Mouse (Mus musculus): Measurements from ENCODE around the gene Tsga10.
"Not testable (repeated sequence)": the region's sequence is repeated elsewhere in the genome, so short reads cannot be mapped to it uniquely, and the experiment has no call there.

Gene Tsga10

DNA sequence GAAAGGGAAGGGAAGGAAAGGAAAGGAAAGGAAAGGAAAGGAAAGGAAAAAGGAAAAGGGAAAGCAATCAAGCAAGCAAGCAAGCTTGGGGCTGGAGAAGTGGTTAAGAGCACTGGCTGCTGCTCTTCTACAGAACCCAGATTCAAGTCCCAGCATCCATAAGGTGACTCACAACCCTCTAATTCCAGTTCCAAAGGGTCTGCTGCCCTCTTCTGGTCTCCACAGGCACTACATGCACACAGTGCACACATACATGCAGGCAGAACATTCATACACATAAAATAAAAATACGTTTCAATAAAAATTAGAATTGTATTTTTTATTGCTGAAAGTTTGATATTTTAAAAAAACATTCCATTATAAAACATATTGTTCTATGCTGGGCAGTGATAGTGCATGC is 827 bp upstream of the Tsga10 start:
- in situ Hi-C loops (cut with MboI; ENCODE audit: low pct_unique_long_range_greater_than_20kb in 1 of 2, low sequenced_read_pairs in 2 of 2, unreplicated experiment in 1 of 2): loop anchor here in 1 of 2 experiments (10.0 kb wide), 1 partner anchor 182 kb away; no protein-coding TSS in a partner anchor

DNA sequence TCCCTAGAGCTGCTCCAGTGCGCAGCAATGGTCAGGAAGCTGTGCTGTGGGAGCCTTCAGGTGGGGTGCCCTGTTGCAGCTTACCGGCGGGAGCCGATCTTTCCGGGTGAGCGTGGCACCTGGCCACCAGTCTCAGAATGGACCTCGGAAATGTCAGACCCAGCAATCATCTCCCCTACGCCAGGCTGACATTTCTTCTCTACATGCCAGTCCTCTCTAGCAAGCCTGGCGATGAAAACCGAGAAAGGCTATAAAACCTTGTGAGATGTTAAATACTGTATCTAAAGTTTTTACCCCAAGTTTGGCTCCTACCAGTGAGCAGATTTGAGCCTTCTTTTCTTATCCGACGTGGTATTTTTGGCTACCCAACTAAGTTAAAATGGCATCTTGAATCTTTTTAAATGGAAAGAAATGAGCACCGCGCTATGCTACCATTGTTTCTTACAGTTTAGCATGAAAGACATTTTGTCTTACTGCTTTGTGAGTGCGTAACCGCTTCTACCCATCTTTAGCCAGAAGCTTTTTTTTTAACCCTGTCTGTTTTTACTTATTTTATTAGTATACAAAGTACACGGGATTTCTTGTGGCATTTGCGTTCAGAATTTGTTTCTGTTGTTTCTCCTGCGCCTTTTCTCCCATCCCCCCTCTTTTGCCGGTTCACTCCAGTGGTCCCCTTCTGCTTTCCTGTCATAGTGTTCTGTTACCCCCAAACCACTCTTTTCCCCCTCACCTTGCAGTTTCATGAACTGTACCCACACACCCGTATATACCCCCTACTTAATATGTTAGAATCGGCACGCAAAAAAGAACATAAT is 621 bp downstream of the Tsga10 start:
- in situ Hi-C loops (cut with MboI; ENCODE audit: low pct_unique_long_range_greater_than_20kb in 1 of 2, low sequenced_read_pairs in 2 of 2, unreplicated experiment in 1 of 2): loop anchor here in 1 of 2 experiments (10.0 kb wide), 1 partner anchor 181 kb away; no protein-coding TSS in a partner anchor

GRCm38 (mm10) chr1:37864511-37865400 is 1.5 kb downstream of the Tsga10 start:
- in situ Hi-C loops (cut with MboI; ENCODE audit: low pct_unique_long_range_greater_than_20kb in 1 of 2, low sequenced_read_pairs in 2 of 2, unreplicated experiment in 1 of 2): loop anchor here in 1 of 2 experiments (10.0 kb wide), 1 partner anchor 180 kb away; no protein-coding TSS in a partner anchor

DNA sequence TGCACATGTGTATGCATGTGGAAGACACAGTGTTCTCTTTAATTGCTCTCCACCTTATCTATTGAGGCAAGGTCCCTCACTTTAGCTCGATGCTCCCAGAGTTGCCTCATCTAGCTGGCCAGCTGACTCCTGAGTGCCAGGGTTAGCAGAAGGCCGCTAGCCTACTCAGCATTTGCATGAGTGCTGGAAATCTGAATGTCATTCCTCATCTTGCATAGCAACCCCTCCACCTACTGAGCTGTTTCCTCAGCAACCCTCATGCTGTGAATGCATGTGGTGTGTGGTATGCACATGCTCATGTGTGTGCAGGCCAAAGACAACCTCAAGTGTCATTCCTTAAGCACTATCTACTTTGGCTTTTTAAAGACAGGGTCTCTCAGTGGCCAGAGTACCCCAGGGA is 15.5 kb downstream of the Tsga10 start:
- in situ Hi-C loops (cut with MboI; ENCODE audit: low pct_unique_long_range_greater_than_20kb in 1 of 2, low sequenced_read_pairs in 2 of 2, unreplicated experiment in 1 of 2): no loop called here

GRCm38 (mm10) chr1:37846878-37847277 is 19.4 kb downstream of the Tsga10 start:
- in situ Hi-C loops (cut with MboI; ENCODE audit: low pct_unique_long_range_greater_than_20kb in 1 of 2, low sequenced_read_pairs in 2 of 2, unreplicated experiment in 1 of 2): no loop called here

DNA sequence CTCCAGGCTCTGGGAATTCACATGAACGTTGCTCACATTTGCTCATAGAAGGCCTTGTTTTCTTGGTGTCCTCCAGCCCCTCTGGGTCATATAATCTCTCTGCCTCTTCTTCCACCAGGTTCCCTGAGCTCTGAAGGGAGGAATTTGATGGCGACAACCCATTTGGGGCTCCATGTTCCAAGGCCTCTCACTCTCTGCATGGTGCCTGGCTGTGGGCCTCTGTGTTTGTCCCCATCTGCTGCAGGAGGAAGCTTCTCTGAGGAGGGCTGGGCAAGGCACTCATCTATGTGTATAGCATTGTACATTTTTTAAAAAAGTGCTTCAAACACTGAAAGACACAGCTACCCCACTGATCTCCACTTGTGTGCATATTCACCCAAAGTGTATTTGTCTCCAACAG is 34.5 kb downstream of the Tsga10 start:
- in situ Hi-C loops (cut with MboI; ENCODE audit: low pct_unique_long_range_greater_than_20kb in 1 of 2, low sequenced_read_pairs in 2 of 2, unreplicated experiment in 1 of 2): no loop called here

- in situ Hi-C loops (cut with MboI; ENCODE audit: low pct_unique_long_range_greater_than_20kb in 1 of 2, low sequenced_read_pairs in 2 of 2, unreplicated experiment in 1 of 2): not testable (repeated sequence)
Measured at GRCm38 (mm10) chr1:37802291-37802690, 63.9 kb downstream of the Tsga10 start.

DNA sequence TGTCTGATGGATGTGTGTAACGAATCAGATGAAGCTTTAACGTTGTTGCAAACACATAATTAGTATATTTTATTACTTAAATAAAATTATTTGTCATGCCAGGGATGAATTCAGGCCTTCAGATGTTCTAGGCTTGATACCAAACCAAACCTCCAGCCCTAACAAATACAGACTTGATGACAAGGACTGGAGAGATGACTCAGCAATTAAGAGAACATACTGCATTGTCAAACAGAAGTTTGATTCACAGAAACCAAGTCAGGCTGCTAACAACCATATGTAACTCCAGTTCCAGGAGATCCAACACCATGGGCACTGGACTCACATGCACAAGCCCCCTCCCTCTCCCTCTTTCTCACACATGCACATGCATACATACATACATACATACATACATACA is 65.9 kb downstream of the Tsga10 start:
- in situ Hi-C loops (cut with MboI; ENCODE audit: low pct_unique_long_range_greater_than_20kb in 1 of 2, low sequenced_read_pairs in 2 of 2, unreplicated experiment in 1 of 2): no loop called here

- in situ Hi-C loops (cut with MboI; ENCODE audit: low pct_unique_long_range_greater_than_20kb in 1 of 2, low sequenced_read_pairs in 2 of 2, unreplicated experiment in 1 of 2): no loop called here
Measured at GRCm38 (mm10) chr1:37799505-37799904, 66.7 kb downstream of the Tsga10 start.

- in situ Hi-C loops (cut with MboI; ENCODE audit: low pct_unique_long_range_greater_than_20kb in 1 of 2, low sequenced_read_pairs in 2 of 2, unreplicated experiment in 1 of 2): no loop called here
Measured at GRCm38 (mm10) chr1:37759407-37759806, 106.8 kb downstream of the Tsga10 start.

DNA sequence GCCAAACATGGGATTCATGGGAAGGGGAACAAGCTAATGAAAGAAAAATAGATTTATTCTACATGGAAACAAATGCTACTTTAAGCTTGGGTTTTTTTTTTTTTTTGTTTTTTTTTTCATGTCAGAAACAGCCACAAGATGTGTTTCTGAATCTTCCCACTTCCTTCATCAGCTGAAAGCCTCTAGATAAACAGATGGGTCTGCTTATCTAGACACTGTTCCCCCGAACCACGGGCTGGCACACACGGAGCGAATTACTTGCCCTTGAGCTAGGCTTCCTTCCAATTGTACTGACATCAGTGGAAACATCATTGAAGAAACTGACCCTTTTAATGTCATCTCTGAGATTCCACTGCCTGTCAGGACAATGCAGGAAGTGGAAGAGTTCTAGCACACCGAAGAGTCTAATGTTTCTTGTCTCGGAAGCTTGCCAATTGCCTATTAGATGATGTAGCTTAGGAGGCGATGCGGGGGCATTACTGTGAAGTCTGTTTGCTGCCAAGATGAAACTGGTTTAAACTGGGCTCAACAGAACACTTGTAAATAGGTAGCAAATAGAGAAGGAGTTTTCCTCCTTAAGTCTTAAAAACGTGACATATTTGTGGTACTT is 121.5 kb downstream of the Tsga10 start:
- in situ Hi-C loops (cut with MboI; ENCODE audit: low pct_unique_long_range_greater_than_20kb in 1 of 2, low sequenced_read_pairs in 2 of 2, unreplicated experiment in 1 of 2): no loop called here

DNA sequence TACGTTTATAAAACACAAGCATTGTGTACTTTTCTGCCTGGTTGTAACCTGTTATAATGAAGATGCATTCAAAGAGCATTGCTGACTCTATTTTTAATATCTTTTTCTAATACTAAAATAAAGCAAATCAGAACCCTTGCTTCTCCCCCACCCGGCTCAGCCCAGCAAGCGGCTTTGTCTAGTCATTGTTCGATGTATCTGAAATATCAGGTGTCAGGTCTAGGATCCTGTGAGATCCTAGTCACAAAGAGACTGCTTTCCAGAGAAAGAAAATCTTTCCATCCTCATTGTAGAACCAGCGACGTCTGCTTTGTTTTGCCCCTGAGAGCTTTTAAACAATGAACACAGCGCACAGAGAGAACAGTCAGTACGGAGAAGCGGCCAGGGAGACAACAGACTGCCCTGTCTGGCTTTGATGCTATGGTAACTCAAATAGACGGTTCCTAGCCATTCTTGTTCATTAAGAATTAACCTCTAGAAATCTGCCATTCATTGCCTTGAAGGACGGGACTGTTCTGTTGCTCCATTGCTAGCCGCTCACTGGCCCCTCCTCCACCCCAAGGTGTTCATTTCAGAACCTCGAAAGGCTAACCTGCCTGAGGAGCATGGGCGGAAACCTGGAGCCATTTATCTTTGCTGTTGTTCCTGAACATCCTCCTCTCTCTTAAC is 123.5 kb downstream of the Tsga10 start:
- in situ Hi-C loops (cut with MboI; ENCODE audit: low pct_unique_long_range_greater_than_20kb in 1 of 2, low sequenced_read_pairs in 2 of 2, unreplicated experiment in 1 of 2): no loop called here

- in situ Hi-C loops (cut with MboI; ENCODE audit: low pct_unique_long_range_greater_than_20kb in 1 of 2, low sequenced_read_pairs in 2 of 2, unreplicated experiment in 1 of 2): no loop called here
Measured at GRCm38 (mm10) chr1:37742126-37742525, 124.1 kb downstream of the Tsga10 start.

DNA sequence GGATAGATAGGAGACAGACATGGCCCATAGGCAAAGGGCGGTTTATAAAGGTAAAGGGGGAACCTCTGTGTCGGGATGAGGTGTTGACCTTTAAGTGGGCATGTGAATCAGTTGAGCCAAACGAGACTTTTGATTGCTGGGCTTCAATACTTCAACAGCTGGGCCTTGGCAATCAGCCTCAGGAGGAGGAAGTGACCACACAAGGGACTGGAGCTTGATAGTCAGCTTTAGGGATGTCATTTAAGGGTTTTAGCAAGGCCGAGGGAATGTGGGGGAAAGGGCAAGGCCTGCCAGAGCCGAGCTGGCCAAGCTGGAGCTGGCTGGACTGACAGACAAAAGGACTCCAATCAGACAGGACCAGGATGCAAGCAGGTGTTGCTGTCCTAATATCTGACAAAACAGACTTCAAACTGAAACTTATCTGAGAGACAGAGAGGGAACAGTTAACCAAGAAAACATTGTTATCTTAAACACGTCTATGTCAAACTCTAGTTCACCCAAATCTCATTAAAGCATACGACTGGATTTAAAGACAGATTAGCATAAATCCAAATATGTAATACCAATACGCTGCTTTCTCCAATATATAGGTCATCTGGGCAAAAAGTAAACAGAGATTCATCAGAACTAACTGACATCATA is 125.9 kb downstream of the Tsga10 start:
- in situ Hi-C loops (cut with MboI; ENCODE audit: low pct_unique_long_range_greater_than_20kb in 1 of 2, low sequenced_read_pairs in 2 of 2, unreplicated experiment in 1 of 2): no loop called here

GRCm38 (mm10) chr1:37738895-37739294 is 127.3 kb downstream of the Tsga10 start:
- in situ Hi-C loops (cut with MboI; ENCODE audit: low pct_unique_long_range_greater_than_20kb in 1 of 2, low sequenced_read_pairs in 2 of 2, unreplicated experiment in 1 of 2): no loop called here

DNA sequence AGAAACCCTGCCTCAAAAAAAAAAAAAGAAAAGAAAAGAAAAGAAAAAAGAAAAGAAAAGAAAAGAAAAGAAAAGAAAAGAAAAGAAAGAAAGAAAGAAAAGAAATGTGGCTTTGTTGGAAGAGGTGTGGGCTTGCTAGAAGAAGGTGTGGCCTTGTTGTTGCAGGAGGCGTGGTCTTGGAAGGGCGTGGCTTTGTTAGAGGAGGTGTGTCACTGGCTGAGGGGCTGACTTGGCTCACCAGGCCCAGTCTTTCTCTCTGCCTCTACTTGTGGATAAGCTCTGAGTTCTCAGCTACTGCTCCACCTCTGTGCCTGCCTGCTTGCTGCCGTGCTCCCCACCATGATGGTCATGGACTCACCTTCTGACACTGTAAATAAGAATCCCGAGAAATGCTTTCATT is 129.2 kb downstream of the Tsga10 start:
- in situ Hi-C loops (cut with MboI; ENCODE audit: low pct_unique_long_range_greater_than_20kb in 1 of 2, low sequenced_read_pairs in 2 of 2, unreplicated experiment in 1 of 2): no loop called here

DNA sequence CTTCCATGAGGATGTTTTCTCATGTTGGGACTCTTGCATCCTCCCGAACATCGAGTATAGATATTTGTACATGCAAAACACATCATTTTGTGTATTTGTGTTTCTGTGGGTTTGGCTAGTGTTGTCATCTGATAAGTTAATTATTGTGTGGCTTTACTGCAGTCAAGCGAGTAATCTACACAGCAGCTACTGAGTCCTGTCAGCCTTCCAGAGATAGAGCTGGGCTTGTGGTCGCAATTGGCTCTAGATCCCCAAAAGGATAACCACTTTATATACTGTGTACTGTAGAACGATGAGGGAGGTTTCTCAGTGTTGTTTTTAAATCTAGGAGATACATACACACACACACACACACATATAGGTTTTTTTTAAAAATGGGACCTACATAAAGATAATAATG is 130.3 kb downstream of the Tsga10 start:
- in situ Hi-C loops (cut with MboI; ENCODE audit: low pct_unique_long_range_greater_than_20kb in 1 of 2, low sequenced_read_pairs in 2 of 2, unreplicated experiment in 1 of 2): no loop called here

GRCm38 (mm10) chr1:37734841-37735240 is 131.4 kb downstream of the Tsga10 start:
- in situ Hi-C loops (cut with MboI; ENCODE audit: low pct_unique_long_range_greater_than_20kb in 1 of 2, low sequenced_read_pairs in 2 of 2, unreplicated experiment in 1 of 2): no loop called here

All from mouse embryonic stem cell (cell line).